Mouse (Mus musculus) CD4-positive, CD25-positive, alpha-beta regulatory T cell, adult 4 months (primary cell): Measurements from ENCODE around the gene Cdc42ep4. TPM values are rescaled to one million over a fixed set of nuclear protein-coding genes. Genes with fewer than 3 reads are reported as not detected.

Experiments
- ATAC-seq: one replicate; pipeline ENCODE4 v1.8.0; 2017
- polyA plus RNA-seq, 2 experiments: library from polyadenylated mRNA; unstranded; fragments of 100-300 nt; shearing (Covaris generic); gene quantifications; one replicate each; pipeline ENCODE4 v1.2.1; 2017

Cdc42ep4 gene
- polyA plus RNA-seq, 2 experiments from 2014 or later = 2.1 to 2.3 TPM

DNA sequence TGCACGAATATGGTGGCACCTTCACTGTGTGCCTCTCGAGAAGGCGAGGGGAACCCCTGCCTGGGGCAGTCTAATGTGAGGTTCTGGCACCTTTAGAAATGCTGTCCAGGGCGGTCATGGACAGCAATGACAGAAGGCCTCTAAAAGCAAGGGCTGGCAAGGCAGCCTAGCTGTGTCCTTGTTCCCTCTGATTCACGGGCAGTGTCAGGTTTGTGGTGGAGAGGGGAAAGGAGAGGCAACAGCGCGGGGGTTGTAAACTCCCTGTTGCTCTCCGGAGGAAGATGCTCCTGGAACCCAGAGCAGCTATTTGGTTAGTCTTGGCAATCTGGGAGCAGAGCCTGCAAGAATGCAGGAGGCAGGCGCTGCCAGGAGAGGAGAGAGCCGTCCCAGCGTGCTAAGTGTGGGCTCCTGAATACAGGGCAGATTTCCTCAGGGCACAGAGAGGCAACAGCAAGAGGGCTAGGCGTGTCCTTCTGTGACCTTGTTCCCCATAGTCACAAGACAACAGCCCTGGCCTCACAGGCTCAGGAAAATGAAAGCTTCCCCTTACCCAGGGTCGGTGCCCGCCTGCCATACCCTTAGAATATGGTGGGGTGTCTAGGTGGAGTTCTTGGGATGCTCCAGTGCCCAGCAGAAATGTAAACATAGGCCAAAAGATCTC, 25.3 kb upstream of the Cdc42ep4 start:
- no peak for ATAC-seq

GRCm38 (mm10) chr11:113774773-113775172, 23.1 kb upstream of the Cdc42ep4 start:
- ATAC-seq = no peak

DNA sequence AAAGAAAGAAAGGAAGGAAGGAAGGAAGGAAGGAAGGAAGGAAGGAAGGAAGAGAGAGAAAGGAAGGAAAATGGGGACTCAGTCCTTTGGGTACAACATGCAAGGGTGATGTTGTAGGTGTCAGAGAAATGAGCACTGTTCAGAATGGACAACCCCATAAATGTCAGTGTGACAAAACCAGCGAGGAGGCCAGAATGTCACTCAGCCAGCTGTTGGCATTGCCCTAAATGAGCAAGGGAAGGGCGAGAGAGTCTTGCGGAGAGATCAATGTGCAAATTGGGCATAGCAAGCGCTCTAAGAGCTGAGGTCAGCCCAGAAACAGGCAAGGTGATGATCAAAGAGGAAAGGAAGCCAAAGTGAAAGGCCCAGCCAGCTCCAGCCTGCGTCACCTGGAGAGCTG, 21.5 kb upstream of the Cdc42ep4 start:
- no peak for ATAC-seq

DNA sequence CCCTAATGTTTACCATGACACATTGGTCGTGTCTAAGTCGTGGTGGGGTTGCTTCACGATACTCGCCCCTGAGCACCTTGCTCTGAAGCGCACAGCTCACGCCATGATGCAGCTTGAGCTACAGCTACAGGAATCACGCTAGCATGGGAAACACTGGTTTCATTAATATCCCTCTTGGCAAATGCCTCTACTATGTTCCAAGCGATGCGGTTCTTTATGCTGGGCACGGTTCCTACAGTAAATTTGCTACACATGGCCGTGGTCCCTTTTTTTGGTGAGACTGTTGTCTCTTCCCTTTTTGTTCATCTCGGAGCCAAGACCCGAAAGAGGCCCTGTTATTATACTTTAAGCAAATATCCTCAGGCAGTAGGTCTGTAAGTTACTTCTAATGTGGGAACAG, 19.5 kb upstream of the Cdc42ep4 start:
- ATAC-seq = no peak

GRCm38 (mm10) chr11:113768356-113768755, 16.7 kb upstream of the Cdc42ep4 start:
- ATAC-seq = no peak

GRCm38 (mm10) chr11:113767285-113767684, 15.6 kb upstream of the Cdc42ep4 start:
- ATAC-seq = no peak

GRCm38 (mm10) chr11:113766284-113766985, 14.8 kb upstream of the Cdc42ep4 start:
- ATAC-seq = no peak

DNA sequence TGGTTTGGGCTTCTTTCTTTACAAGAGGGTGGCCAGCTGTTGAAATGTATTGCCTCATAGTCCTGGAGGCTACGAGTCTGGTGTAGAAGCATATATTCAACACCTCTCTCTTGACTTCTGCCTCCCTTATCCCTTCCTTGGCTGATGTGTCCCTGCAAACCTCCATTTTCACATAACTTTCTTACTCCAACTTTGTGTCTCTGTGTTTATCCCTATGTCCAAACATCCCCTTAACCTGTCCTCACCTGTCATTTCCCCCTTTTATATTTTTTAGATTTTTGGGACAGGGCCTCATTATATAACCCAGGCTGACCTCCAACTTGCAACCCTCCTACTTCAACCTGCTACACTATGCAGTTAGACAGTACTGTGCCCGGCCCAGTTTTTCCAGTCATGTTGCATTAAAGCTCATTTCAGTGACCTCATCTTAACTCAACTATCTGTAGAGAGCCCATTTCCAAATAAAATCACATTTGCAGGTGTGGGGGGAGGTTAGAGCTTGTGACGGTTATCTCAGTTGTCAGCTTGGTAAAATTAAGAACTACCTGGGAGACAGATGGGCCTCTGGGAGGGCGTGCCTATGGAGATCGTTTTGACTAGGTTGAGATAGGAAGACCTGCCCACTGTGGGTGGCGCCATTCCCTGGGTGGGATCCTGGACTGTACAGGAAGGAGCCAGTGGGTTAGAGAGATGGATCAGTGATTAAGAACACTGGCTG, 12.6 kb upstream of the Cdc42ep4 start:
- ATAC-seq = no peak

- ATAC-seq = peak; percentile 96
These were observed 11.8 kb upstream of the Cdc42ep4 start for GRCm38 (mm10) chr11:113763449-113763848.

DNA sequence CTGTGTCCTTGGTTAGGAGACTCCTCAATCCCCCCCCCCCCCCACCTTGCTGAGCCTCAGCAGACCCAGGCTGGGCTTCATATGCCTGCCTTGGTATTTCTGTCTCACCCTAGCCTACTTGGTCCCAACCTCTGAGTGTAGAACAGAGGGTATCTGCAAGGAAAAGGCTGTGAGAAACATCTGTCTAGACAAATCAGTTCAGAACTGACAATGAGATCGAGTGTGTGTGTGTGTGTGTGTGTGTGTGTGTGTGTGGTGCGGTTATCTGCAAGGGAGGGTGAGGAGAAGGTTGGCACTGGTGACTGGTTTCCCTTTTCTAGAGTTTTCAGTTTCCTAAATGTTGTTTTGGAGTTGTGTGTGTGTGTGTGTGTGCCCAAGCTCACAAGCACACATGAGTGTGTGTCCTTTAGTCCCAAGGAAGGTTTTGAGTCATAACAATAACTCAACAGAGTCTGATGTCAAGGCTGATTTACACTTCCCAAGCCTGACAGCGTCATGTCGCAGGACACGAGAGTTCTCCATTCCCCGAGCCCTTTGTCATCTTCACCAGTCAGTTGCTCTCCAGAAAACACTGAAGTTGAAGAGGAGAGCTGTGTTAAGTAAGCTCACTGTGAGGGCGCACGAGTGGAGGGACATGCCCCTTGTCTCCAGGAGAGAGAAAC, 10.6 kb upstream of the Cdc42ep4 start:
- no peak for ATAC-seq

DNA sequence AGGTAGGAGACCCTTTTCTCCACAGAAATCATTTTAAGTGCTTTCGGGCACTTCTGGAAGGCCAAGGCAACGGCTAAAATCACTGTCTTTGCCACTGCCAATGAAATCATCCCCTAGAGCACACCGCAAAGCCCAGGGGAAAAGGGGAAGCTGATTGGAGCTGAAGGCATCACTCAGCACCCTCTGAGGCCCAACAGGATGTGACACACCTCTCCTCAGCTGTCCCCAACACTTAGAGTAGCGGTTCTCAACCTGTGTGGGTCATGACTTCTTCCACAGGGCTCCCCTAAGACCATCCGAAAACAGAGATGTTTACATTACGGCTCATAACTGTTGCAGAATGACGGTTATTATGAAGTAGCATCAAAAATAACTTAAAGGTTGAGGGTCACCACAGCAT, 10.0 kb upstream of the Cdc42ep4 start:
- no peak for ATAC-seq

GRCm38 (mm10) chr11:113760476-113760875, 8.8 kb upstream of the Cdc42ep4 start:
- ATAC-seq = no peak

DNA sequence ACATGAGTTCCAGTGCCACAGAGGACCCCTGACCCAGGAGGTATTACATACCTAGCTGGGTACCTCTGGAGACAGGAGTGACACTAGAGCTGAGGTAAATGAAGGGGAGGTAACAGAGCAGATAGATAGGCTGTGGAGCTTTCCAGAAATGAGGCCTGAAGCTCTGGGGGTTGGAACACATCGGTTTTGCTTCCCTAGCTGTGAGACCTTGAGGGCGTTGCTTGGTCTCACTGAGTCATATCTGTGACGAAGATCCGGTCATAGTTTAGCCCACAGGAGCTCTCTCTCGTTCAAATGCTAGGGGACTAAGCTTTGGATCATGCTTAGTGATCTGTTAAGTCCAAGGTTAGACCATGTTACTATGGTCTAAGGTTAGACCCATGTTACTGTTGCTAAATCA, 7.2 kb upstream of the Cdc42ep4 start:
- no peak for ATAC-seq

DNA sequence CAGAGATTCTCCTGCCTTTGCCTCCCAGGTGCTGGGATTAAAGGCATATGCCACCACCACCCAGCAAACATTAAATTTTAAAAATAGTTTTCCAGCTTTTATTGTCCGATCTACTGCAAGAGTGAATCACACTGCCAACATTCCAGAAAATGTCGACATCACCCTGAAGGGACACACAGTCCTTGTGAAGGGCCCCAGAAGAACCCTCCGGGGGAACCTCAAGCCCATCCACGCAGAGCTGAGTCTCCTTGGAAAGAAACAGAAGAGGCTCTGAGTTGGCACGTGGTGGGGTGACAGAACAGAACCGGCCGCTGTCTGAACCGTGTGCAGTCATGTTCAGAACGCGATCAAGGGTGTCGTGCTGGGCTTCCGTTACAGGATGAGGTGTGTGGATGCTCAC, 4.9 kb upstream of the Cdc42ep4 start:
- no peak for ATAC-seq

DNA sequence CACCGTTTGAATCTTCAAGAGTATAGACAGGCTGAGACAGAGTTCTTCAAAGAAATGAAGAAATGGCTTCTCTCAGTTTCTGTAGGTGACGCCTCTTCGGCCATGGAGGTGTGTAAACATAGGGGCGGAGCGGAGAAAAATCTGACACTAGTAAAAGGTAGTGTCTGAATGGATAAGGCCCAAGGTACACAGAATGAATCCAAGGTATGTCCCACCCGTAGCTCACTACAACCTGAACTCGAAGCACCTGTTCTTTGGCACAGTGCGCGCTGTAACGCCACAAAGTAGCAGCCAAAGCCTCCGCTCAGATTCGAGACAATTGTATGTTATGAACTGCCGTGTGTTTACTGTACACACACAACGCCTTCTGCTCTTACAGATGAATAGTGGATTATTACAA, 4.2 kb upstream of the Cdc42ep4 start:
- ATAC-seq = no peak

DNA sequence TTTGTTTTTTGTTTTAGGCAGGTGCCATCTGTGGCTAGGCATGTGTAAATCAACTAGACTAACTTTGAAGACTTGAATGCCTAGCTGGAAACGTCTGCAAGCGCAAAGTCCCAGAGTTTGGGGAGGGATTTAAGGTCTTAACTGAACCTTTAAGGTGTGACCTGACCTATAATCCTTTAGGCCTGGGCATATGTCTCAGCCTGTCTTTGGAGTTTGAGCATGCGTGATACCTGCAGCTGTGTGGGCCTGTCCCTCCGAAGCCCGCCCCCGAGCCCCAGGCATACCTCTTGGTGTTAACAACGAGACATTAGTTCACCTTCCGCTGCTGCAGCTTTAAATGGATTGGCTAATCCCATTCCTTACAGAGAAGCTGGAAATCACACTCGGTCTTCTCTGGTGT, 3.2 kb upstream of the Cdc42ep4 start:
- ATAC-seq = no peak

DNA sequence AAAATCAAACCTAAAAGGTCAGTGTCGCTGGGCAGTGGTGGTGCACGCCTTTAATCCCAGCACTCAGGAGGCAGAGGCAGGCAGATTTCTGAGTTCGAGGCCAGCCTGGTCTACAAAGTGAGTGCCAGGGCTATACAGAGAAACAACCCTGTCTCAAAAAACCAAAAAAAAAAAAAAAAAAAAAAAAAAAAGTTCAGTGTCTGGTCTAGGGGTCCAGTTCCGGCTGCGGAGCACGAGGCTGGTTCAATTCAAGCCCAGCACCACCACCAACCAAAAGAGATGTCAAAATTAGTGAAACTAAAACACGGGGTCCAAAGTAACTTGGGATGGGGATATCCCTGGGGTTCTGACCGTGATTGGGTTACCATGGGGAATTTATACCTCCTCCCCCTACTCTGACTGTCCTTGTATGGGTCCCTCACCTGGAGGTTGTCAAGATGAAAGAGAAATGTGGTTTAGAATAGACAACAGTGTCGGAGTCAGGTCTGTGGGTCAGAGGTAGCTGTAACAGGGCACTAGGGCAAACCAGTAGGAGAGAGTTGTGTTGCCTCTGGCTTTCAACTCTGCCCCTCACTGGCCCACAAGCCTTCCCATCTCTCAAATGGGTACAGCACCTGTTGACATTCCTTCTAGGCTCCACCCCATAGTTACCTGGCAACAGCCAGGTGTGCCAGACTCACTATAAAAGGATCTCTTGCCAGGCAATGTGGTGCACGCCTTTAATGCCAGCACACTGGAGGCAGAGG, 1.2 kb upstream of the Cdc42ep4 start:
- no peak for ATAC-seq

DNA sequence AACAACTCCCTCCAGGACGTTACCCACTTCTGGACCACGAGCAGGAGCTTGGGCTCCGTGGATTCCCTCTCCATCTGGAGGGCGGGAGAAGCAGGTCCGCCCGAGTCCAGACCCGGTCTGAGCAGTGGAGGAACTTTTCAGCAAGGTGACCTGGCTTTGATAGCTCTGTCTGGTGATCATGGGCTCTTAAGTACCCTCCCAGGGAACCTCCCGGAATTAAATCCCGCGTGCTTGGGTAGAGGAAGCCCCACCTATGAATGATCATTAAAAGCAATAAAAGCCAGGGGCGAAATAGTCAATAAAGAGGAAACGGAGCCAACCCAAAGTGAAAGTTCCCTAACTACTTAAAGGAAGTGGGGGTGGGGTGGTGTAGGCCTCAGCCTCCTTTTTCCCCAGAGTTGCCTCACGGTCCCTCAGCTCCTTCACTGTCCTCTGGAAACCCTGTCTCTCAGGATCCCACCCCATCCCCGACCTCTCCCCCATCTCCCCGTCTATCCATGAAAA, 529 bp upstream of the Cdc42ep4 start:
- ATAC-seq = peak; percentile 33

- peak; percentile 34 for ATAC-seq
These were observed 854 bp downstream of the Cdc42ep4 start for GRCm38 (mm10) chr11:113750571-113751483.

- ATAC-seq = no peak
These were observed 1.8 kb downstream of the Cdc42ep4 start for GRCm38 (mm10) chr11:113749749-113750351.
